Mouse (Mus musculus) liver, adult 2 months (tissue): ENCODE data around the gene Dnajc22. TPM values are rescaled to one million over a fixed set of nuclear protein-coding genes. Genes with fewer than 3 reads are reported as not detected.

Experiments
- DNase-seq: peaks from one replicate; pipeline ENCODE4 v3.0.0-alpha.2; 2011; ENCODE audit warnings: low read depth, low spot score; ENCODE audit errors: extremely low read depth
- H3K27ac ChIP-seq: fragments of 200-500 bp; replicated peaks from 2 replicates; pipeline ENCODE4 v1.5.1; 2012; ENCODE audit warnings: low read depth, mild to moderate bottlenecking, control low read depth, inconsistent platforms, low read length; ENCODE audit not compliant: insufficient read depth
- H3K27me3 ChIP-seq: fragments of 200-500 bp; 2 replicates; pipeline ENCODE4 v1.6.1; 2012; ENCODE audit warnings: mild to moderate bottlenecking, moderate library complexity, low read length, inconsistent platforms; ENCODE audit not compliant: control insufficient read depth, insufficient read depth
- H3K36me3 ChIP-seq: fragments of 200-500 bp; 2 replicates; pipeline ENCODE4 v1.6.1; 2012; ENCODE audit warnings: low read length, inconsistent platforms; ENCODE audit not compliant: control insufficient read depth, insufficient read depth
- H3K4me1 ChIP-seq: fragments of 200-500 bp; 2 replicates; pipeline ENCODE4 v1.6.1; 2011; ENCODE audit warnings: low read length; ENCODE audit not compliant: control insufficient read depth, insufficient read depth
- H3K4me3 ChIP-seq: fragments of 200-500 bp; 2 replicates; pipeline ENCODE4 v1.5.1; 2011; ENCODE audit warnings: low read depth, mild to moderate bottlenecking, control low read depth, low read length, moderate library complexity; ENCODE audit not compliant: insufficient read depth
- H3K79me2 ChIP-seq: fragments of 200-500 bp; 2 replicates; pipeline ENCODE4 v1.6.1; 2012; ENCODE audit warnings: inconsistent platforms, mild to moderate bottlenecking, low read length, moderate library complexity; ENCODE audit not compliant: control insufficient read depth, insufficient read depth
- H3K9ac ChIP-seq: fragments of 200-500 bp; 2 replicates; pipeline ENCODE4 v1.6.1; 2012; ENCODE audit warnings: low read depth, mild to moderate bottlenecking, control low read depth, inconsistent platforms, low read length
- CTCF ChIP-seq: fragments of 200-500 bp; IDR thresholded peaks from 2 replicates; pipeline ENCODE4 v1.5.1; 2011; ENCODE audit warnings: low read depth, low read length, control low read depth
- POLR2A ChIP-seq: fragments of 200-500 bp; IDR thresholded peaks from 2 replicates; pipeline ENCODE4 v1.6.1; 2011; ENCODE audit warnings: low read length, control low read depth; ENCODE audit not compliant: insufficient read depth; ENCODE audit errors: extremely low read depth
- WGBS: fragments of 180-500 bp; shearing (Covaris S2); methylation state at CpG from one replicate; pipeline ENCODE4 v1.1.7; 2018; 5-methylcytosine and 5-hydroxymethylcytosine counted together
- polyA plus RNA-seq: library from polyadenylated mRNA; depleted of rRNA; stranded (reverse); fragments of >200 nt; gene quantifications from 2 replicates; pipeline ENCODE4 v1.2.3, GENCODE M21; 2012
- total RNA-seq: library from RNA; depleted of rRNA; stranded (reverse); fragments of >200 nt; gene quantifications from 2 replicates; pipeline ENCODE4 v1.2.3, GENCODE M21; 2014

The Dnajc22 gene
- total and polyA plus RNA-seq, 2 experiments, result 119 to 146 TPM

DNA sequence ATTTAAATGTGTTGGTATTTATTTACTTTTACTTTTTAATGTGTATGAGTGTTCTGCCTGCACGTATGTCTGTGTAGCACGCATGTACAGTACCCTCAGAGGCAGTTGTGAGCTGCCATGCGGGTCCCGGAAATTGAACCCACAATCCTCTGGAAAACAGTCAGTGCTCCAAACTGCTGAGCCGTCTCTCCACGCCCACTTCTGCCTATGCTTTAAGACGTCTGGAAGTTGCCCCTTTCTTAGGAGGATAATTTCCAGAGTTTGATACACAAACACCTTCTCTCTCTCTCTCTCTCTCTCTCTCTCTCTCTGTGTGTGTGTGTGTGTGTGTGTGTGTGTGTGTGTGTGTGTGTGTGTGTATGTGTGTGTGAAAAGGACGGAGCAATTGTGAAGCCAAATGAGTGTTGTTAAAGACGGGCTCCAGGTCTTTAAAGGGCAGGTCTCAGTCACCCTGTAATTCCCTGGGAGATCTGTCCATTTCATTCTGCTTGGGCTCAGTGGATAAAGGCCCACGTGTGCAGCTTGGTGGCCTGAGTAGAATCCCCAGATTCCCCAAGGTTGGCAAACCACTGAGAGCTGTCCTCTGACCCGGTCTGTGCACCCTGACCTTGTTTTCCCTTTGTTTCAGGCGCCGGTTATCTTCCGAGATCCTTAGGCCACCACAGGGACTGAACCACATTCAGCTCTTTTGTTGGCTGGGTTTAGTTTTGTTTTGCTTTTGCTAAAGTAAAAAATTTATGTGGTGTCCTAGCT, 21.5 kb downstream of the Dnajc22 start:
- no peaks in the 10 kb centered on the region for H3K27me3 ChIP-seq
- no peak overlapping the region for H3K9ac ChIP-seq
- H3K36me3 ChIP-seq, result no peaks in the 10 kb centered on the region
- no peak overlapping the region for H3K4me3 ChIP-seq
- 51% methylated on average over 14 of the region's 14 CpGs for WGBS
- no peaks in the 10 kb centered on the region for H3K79me2 ChIP-seq
- H3K4me1 ChIP-seq, result no peaks in the 10 kb centered on the region; the same call in 1 of the 2 replicates
- no peak for DNase-seq
- 0 out of 2 replicates have a peak overlapping the region, but pooled peaks have one; percentile 11 for H3K27ac ChIP-seq
- TF ChIP-seq POLR2A (no peak), CTCF (no peak)

GRCm38 (mm10) chr15:99115065-99115423, 22.1 kb downstream of the Dnajc22 start:
- no peak overlapping the region for H3K4me3 ChIP-seq
- no peaks in the 10 kb centered on the region; the same call in 1 of the 2 replicates for H3K4me1 ChIP-seq
- no peak for DNase-seq
- no peaks in the 10 kb centered on the region for H3K36me3 ChIP-seq
- WGBS, result 64% methylated on average over 7 of the region's 7 CpGs
- H3K79me2 ChIP-seq, result no peaks in the 10 kb centered on the region
- H3K9ac ChIP-seq, result no peak overlapping the region
- H3K27me3 ChIP-seq, result no peaks in the 10 kb centered on the region
- H3K27ac ChIP-seq, result no peak overlapping the region
- TF ChIP-seq POLR2A (no peak), CTCF (no peak)

GRCm38 (mm10) chr15:99116539-99116938, 23.6 kb downstream of the Dnajc22 start:
- Histone ChIP-seq H3K4me1 (no peaks in the 10 kb centered on the region; the same call in 1 of the 2 replicates), H3K36me3 (no peaks in the 10 kb centered on the region), H3K27ac (no peak overlapping the region), H3K9ac (no peak overlapping the region), H3K4me3 (no peak overlapping the region), H3K79me2 (no peaks in the 10 kb centered on the region), H3K27me3 (no peaks in the 10 kb centered on the region)
- TF ChIP-seq POLR2A (no peak), CTCF (no peak)
- 68% methylated on average over 11 of the region's 11 CpGs for WGBS
- DNase-seq, result no peak

DNA sequence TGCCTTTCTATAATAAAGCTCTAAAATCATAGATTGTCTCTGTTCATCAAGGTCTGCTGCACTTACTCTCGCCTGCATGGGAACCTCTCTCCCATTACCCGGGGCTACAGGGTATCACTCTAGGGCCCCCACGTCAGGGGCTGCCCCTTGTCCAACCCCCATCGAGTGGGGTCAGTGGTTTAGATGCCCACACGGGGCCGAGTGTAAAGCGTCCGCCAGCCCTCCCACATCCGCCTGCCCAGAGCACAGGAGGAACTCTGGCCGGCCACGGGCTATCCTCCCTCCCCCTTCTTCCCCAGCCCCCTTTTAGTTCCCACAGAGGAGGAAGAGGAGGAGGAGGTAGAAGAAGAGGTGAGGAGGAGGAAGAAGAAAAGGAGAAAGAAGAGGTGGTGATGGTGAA, 27.8 kb downstream of the Dnajc22 start:
- H3K4me3 ChIP-seq, result no peak overlapping the region
- no peak overlapping the region for H3K27ac ChIP-seq
- H3K9ac ChIP-seq, result no peak overlapping the region
- H3K36me3 ChIP-seq, result no peaks in the 10 kb centered on the region
- peaks cover 3% of the 10 kb centered on the region; the same call in 1 of the 2 replicates for H3K4me1 ChIP-seq
- no peaks in the 10 kb centered on the region for H3K79me2 ChIP-seq
- DNase-seq, result no peak
- TF ChIP-seq CTCF (no peak), POLR2A (no peak)
- WGBS, result 40% methylated on average over 11 of the region's 11 CpGs
- no peaks in the 10 kb centered on the region for H3K27me3 ChIP-seq

DNA sequence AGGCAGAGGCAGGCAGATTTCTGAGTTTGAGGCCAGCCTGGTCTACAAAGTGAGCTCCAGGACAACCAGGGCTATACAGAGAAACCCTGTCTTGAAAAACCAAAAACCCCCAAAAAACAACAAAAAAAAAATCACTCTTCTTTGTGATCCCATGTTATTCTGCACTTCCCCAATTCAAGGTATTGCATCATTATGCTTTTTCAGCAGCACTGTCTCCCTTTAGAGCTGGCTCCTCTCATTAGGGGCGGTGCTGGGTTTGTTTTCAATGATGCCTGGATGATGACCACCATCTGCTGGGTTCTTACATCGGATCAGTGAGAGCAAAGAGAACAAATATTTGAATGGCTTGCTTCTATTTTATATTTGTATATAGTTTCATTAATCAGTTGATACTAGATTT, 29.7 kb downstream of the Dnajc22 start:
- 67% methylated on average over 2 of the region's 2 CpGs for WGBS
- no peak for DNase-seq

GRCm38 (mm10) chr15:99125711-99126080, 32.7 kb downstream of the Dnajc22 start, which contains the start of gene Spats2:
Spats2 (plus strand) TSS chr15:99125916.
- Histone ChIP-seq H3K4me3 (peak within 1 kb of the TSS; percentile 62), H3K9ac (peak within 1 kb of the TSS; percentile 83), H3K27ac (peak within 1 kb of the TSS; percentile 69), H3K79me2 (no peaks in the 10 kb centered on the region), H3K36me3 (no peaks in the 10 kb centered on the region), H3K4me1 (peaks cover 3% of the 10 kb centered on the region; the same call in 1 of the 2 replicates), H3K27me3 (no peaks in the 10 kb centered on the region)
- WGBS, result 1% methylated on average over 12 of the region's 12 CpGs
- DNase-seq, result no peak
- TF ChIP-seq CTCF, result no peak
- TF ChIP-seq POLR2A, result no peak

More for the DNA sequence above, 29.7 kb downstream of the Dnajc22 start:
- no peaks in the 10 kb centered on the region for H3K27me3 ChIP-seq
- H3K4me3 ChIP-seq, result no peak overlapping the region
- no peak overlapping the region for H3K9ac ChIP-seq
- H3K79me2 ChIP-seq, result no peaks in the 10 kb centered on the region
- H3K36me3 ChIP-seq, result no peaks in the 10 kb centered on the region
- TF ChIP-seq CTCF, result no peak
- no peak for TF ChIP-seq POLR2A
- no peak overlapping the region for H3K27ac ChIP-seq
- H3K4me1 ChIP-seq, result peaks cover 3% of the 10 kb centered on the region; the same call in 1 of the 2 replicates
